Mouse (Mus musculus): ENCODE results near the gene Grid1. TPM values are rescaled to one million over a fixed set of nuclear protein-coding genes. Genes with fewer than 3 reads are reported as not detected.

The Grid1 gene
- polyA plus RNA-seq, 1 experiment from 2014 or later: not detected

GRCm38 (mm10) chr14:35561244-35561893 lies 741.5 kb downstream of the Grid1 start:
- H3K27me3 ChIP-seq: no peaks in the 10 kb centered on the region
- no peak for TF ChIP-seq CTCF (IDR thresholded peaks at IDR 0.05)
- no peak for ATAC-seq
- no peak for DNase-seq (ENCODE audit: low read depth, low spot score)
- ChIA-PET POLR2A (no interaction called here), CTCF (no interaction called here)
- in situ Hi-C loops (cut with MboI; ENCODE audit: low pct_unique_long_range_greater_than_20kb): no loop called here

- no peaks in the 10 kb centered on the region for H3K27me3 ChIP-seq
- ATAC-seq: no peak
- ChIA-PET POLR2A (no interaction called here), CTCF (no interaction called here)
- no peak for DNase-seq (ENCODE audit: low read depth, low spot score)
- TF ChIP-seq CTCF (IDR thresholded peaks at IDR 0.05): no peak
- in situ Hi-C loops (cut with MboI; ENCODE audit: low pct_unique_long_range_greater_than_20kb): no loop called here
These were observed 753.1 kb downstream of the Grid1 start for GRCm38 (mm10) chr14:35572991-35573502.

- CTCF ChIA-PET: no interaction called here
- in situ Hi-C loops (cut with MboI; ENCODE audit: low pct_unique_long_range_greater_than_20kb): no loop called here
- DNase-seq (ENCODE audit: low read depth, low spot score) (no peak), ATAC-seq (no peak)
- TF ChIP-seq CTCF (IDR thresholded peaks at IDR 0.05): no peak
- no peaks in the 10 kb centered on the region for H3K27me3 ChIP-seq
- POLR2A ChIA-PET: no interaction called here
These were observed 754.6 kb downstream of the Grid1 start for GRCm38 (mm10) chr14:35574489-35574888.

- POLR2A ChIA-PET: no interaction called here
- CTCF ChIA-PET: no interaction called here
- no peak for ATAC-seq
- H3K27me3 ChIP-seq: no peaks in the 10 kb centered on the region
- no peak for DNase-seq (ENCODE audit: low read depth, low spot score)
- no peak for TF ChIP-seq CTCF (IDR thresholded peaks at IDR 0.05)
- in situ Hi-C loops (cut with MboI; ENCODE audit: low pct_unique_long_range_greater_than_20kb): no loop called here
These were observed 755.4 kb downstream of the Grid1 start for GRCm38 (mm10) chr14:35575285-35575684.

- DNase-seq (ENCODE audit: low read depth, low spot score): no peak
- POLR2A ChIA-PET: no interaction called here
- no peak for TF ChIP-seq CTCF (IDR thresholded peaks at IDR 0.05)
- in situ Hi-C loops (cut with MboI; ENCODE audit: low pct_unique_long_range_greater_than_20kb): no loop called here
- H3K27me3 ChIP-seq: no peaks in the 10 kb centered on the region
- CTCF ChIA-PET: no interaction called here
- no peak for ATAC-seq
These were observed 805.8 kb downstream of the Grid1 start for GRCm38 (mm10) chr14:35625749-35626148.

Other genes starting within 250 kb of the Grid1 start
- 0.46 TPM for gene Ldb3, start 231.4 kb upstream of the Grid1 start, polyA plus RNA-seq (2021)
- gene Opn4, start 220.0 kb upstream of the Grid1 start, polyA plus RNA-seq (2021): not detected
- 66.3 TPM for gene Wapl, start 146.2 kb upstream of the Grid1 start, polyA plus RNA-seq (2021)

All from Patski (cell line).